Mouse (Mus musculus): Measurements from ENCODE around the gene Gm27029. TPM values are rescaled to one million over a fixed set of nuclear protein-coding genes. Genes with fewer than 3 reads are reported as not detected.
"Not testable (repeated sequence)": the region's sequence is repeated elsewhere in the genome, so short reads cannot be mapped to it uniquely, and the experiment has no call there.

Gene Gm27029
- total RNA-seq, 2 experiments from 2014 or later, result 4.5 to 6.5 TPM

DNA sequence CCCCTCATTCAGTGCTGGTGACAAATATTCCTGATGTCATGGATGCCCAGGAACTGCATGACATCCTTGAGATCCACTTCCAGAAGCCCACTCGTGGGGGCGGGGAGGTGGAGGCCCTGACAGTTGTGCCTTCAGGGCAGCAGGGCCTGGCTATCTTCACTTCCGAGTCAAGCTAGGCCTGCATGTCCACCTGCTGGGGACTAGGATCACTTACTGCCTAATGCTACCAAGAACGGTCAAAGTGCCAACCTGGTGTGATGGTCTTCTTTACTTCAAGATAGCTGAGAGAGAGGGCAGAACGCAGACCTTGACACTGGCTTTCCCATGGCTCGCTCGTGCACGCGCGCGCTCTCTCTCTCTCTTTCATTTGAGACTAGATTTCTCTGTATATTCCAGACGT lies 33.6 kb upstream of the Gm27029 start:
- DNase-seq (ENCODE audit: extremely low spot score in 1 of 2, low spot score in 1 of 2), result no peak

DNA sequence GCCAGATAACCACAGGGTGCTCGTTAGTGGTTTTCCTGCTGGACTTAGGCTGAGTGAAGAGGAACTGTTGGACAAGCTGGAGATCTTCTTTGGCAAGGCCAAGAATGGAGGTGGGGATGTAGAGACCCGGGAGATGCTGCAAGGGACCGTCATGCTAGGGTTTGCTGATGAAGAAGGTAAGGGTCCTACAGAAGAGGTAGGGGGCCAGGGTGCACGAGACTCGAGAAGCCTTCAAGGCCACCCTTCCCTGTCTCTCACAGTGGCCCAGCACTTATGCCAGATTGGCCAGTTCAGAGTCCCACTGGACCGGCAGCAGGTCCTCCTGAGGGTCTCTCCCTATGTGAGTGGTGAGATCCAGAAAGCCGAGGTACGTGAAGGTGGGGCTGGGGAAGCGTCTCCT lies 33.0 kb upstream of the Gm27029 start:
- DNase-seq (ENCODE audit: extremely low spot score in 1 of 2, low spot score in 1 of 2), result no peak

- DNase-seq (ENCODE audit: extremely low spot score in 1 of 2, low spot score in 1 of 2), result no peak
Observed at GRCm38 (mm10) chr11:101455627-101456026, 31.0 kb upstream of the Gm27029 start.

GRCm38 (mm10) chr11:101454702-101455101 lies 30.1 kb upstream of the Gm27029 start:
- no peak for DNase-seq (ENCODE audit: extremely low spot score in 1 of 2, low spot score in 1 of 2)

GRCm38 (mm10) chr11:101452093-101452774 lies 27.6 kb upstream of the Gm27029 start:
- DNase-seq (ENCODE audit: extremely low spot score in 1 of 2, low spot score in 1 of 2), result no peak

DNA sequence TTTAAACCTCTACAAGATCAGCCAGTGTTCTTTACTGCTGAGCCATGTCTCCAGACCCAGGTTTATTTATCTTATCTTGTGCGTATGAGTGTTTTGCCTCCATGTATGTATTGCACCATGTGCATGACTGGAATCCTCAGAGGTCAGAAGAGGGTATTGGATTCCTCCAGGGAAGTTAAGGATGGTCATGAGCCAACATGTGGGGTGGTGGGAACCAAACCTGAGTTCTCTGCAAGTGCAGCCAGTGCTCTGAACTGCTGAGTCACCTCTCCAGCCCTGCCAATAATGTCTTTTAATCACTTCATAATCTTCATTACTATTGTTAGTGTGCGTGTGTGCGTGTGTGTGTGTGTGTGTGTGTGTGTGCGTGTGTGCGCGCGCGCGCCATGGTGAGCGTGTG lies 26.9 kb upstream of the Gm27029 start:
- DNase-seq (ENCODE audit: extremely low spot score in 1 of 2, low spot score in 1 of 2), result no peak

GRCm38 (mm10) chr11:101450394-101450793 lies 25.8 kb upstream of the Gm27029 start:
- DNase-seq (ENCODE audit: extremely low spot score in 1 of 2, low spot score in 1 of 2), result no peak

DNA sequence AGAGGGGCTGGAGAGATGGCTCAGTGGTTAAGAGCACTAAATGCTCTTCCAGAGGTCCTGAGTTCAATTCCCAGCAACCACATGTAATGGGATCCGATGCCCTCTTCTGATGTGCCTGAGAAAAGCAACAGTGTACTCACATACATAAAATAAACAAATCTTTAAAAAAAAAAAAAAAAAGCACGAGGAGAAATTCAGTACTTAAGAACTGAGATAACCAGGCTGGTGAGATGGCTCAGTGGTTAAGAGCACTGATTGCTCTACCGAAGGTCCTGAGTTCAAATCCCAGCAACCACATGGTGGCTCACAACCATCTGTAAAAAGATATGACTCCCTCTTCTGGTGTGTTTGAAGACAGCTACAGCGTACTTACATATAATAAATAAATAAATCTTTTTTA lies 25.0 kb upstream of the Gm27029 start:
- DNase-seq (ENCODE audit: extremely low spot score in 1 of 2, low spot score in 1 of 2), result not testable (repeated sequence)

DNA sequence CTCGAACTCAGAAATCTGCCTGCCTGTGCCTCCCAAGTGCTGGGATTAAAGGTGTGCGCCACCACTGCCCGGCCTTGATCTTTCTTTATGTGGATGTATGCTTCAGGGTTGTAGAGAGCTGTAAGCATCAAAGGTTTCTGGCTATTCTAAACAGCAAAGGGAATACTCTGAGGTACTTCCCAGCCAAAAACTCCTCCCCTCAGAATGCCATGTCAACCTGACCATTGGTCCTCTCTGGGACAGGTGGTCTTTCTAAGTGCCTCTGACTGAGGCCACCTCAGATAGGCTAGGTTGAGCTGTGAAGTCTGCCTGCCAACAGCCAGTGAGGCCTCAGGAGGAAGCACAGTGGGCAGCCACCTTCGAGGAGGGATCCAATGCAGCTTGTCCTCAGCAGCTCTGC lies 24.3 kb upstream of the Gm27029 start:
- no peak for DNase-seq (ENCODE audit: extremely low spot score in 1 of 2, low spot score in 1 of 2)

GRCm38 (mm10) chr11:101448274-101448746 lies 23.7 kb upstream of the Gm27029 start, which contains the start of gene Ifi35:
Gene Ifi35, plus strand, starts transcription at chr11:101448407.
- no peak for DNase-seq (ENCODE audit: extremely low spot score in 1 of 2, low spot score in 1 of 2)

GRCm38 (mm10) chr11:101447786-101448185 lies 23.2 kb upstream of the Gm27029 start:
- DNase-seq (ENCODE audit: extremely low spot score in 1 of 2, low spot score in 1 of 2), result no peak

- not testable (repeated sequence) for DNase-seq (ENCODE audit: extremely low spot score in 1 of 2, low spot score in 1 of 2)
Observed at GRCm38 (mm10) chr11:101446860-101447259, 22.3 kb upstream of the Gm27029 start.

GRCm38 (mm10) chr11:101446319-101446718 lies 21.7 kb upstream of the Gm27029 start:
- DNase-seq (ENCODE audit: extremely low spot score in 1 of 2, low spot score in 1 of 2), result no peak

DNA sequence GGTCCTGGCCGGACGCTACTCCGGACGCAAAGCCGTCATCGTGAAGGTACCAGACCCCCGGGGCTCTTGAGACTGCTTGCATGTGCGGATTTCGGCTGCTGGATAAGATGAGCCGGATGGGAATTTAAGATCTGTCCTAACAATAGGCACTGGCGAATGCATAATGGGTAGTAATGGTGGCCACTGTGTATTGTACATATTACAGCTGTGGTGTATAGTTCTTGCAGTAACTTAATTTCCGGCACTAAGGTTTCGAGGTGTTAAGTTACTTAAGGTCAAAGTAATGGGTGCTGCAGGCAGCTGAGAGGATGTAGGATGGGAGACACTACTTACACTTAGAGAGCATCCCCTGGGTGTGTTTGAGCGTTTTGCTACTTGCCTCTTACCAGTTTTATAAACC lies 18.2 kb upstream of the Gm27029 start:
- DNase-seq (ENCODE audit: extremely low spot score in 1 of 2, low spot score in 1 of 2), result no peak

DNA sequence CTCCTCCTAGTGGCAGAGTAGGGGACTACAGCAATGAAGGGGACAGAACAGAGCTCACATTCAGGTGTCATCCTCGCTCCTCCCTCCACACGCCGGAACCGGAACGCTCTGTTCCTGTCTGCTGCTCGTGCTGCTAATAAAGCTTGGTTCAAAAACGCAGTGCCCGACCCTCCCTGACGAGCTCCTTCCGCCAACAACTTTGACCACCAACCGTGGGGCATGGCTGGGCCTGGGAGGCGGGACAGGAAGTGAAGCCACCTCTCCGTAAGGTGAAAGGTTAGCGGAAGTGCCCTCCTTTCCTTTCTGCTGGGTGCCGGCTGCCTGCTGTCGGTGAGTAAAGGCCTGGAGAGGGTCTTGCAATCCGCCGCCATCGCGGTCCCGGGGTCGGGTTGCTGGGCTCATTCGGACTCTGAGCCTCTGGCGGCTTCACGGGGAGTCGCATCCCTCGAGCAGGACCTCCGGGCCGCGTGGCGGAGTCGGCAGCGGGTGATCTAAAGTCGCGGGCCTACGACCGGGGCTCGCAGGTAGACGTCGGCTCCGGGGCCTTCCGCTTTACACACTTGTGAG lies 17.6 kb upstream of the Gm27029 start, which contains the start of gene Rpl27:
Rpl27 (plus strand) TSS at position 172 of the 567 bp plus-strand sequence.
- peak; percentile 83 to 90 for DNase-seq (ENCODE audit: extremely low spot score in 1 of 2, low spot score in 1 of 2)

GRCm38 (mm10) chr11:101441450-101442126 lies 17.0 kb upstream of the Gm27029 start:
- DNase-seq (ENCODE audit: extremely low spot score in 1 of 2, low spot score in 1 of 2), result not testable (repeated sequence)

GRCm38 (mm10) chr11:101438006-101438405 lies 13.4 kb upstream of the Gm27029 start:
- not testable (repeated sequence) for DNase-seq (ENCODE audit: extremely low spot score in 1 of 2, low spot score in 1 of 2)

GRCm38 (mm10) chr11:101436916-101437315 lies 12.3 kb upstream of the Gm27029 start:
- no peak for DNase-seq (ENCODE audit: extremely low spot score in 1 of 2, low spot score in 1 of 2)

DNA sequence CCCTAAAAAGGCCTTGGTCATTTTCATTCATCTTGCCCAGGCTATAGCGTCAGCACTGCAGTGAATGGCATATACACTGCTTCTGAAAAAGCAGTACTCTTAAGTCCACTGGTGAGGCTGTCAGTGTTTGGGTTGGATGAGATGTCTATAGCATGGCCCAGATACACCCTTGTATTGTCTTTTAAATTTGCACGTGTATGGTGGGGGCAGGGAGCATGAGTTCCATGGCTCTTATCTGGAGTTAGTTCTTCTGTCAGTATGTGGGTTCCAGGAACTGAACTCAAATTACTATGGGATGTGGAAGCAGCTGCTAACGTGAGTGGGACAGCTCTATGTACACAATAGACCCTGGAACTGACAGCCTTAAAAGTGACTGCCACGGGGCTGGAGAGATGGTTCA lies 11.2 kb upstream of the Gm27029 start:
- no peak for DNase-seq (ENCODE audit: extremely low spot score in 1 of 2, low spot score in 1 of 2)

GRCm38 (mm10) chr11:101433396-101433795 lies 8.8 kb upstream of the Gm27029 start:
- no peak for DNase-seq (ENCODE audit: extremely low spot score in 1 of 2, low spot score in 1 of 2)

DNA sequence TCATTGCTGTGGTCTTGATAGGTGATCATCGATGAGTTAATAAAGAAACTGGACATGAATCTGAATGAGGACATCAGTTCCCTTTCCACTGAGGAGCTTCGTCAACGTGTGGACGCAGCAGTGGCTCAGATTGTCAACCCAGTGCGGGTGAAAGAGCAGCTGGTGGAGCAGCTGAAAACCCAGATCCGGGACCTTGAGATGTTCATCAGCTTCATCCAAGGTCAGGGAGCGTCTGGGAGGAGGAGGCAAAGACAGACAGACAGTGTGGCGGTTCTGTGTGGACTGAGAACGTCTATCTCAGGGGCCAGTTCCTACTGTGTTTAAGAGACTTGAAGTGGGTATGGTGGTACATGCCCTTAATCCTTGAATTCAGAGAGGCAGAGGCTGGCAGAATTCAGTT lies 6.7 kb upstream of the Gm27029 start:
- DNase-seq (ENCODE audit: extremely low spot score in 1 of 2, low spot score in 1 of 2), result no peak

Data from layer of hippocampus, postnatal 25 days (tissue).